Mouse (Mus musculus) layer of hippocampus, adult 9-11 months (tissue): ENCODE measurements around the gene Nt5c2.
"Not testable (repeated sequence)": the region's sequence is repeated elsewhere in the genome, so short reads cannot be mapped to it uniquely, and the experiment has no call there.

Source experiments
- DNase-seq: peaks from one replicate; pipeline ENCODE4 v3.0.0; 2022

Gene Nt5c2

GRCm38 (mm10) chr19:47015965-47016364, 1.0 kb upstream of the Nt5c2 start:
- no peak for DNase-seq

- DNase-seq = no peak
These were observed 443 bp upstream of the Nt5c2 start for GRCm38 (mm10) chr19:47015396-47015795.

- no peak for DNase-seq
These were observed 850 bp downstream of the Nt5c2 start for GRCm38 (mm10) chr19:47014159-47014446.

GRCm38 (mm10) chr19:47013340-47014158, 1.4 kb downstream of the Nt5c2 start:
- DNase-seq = no peak

DNA sequence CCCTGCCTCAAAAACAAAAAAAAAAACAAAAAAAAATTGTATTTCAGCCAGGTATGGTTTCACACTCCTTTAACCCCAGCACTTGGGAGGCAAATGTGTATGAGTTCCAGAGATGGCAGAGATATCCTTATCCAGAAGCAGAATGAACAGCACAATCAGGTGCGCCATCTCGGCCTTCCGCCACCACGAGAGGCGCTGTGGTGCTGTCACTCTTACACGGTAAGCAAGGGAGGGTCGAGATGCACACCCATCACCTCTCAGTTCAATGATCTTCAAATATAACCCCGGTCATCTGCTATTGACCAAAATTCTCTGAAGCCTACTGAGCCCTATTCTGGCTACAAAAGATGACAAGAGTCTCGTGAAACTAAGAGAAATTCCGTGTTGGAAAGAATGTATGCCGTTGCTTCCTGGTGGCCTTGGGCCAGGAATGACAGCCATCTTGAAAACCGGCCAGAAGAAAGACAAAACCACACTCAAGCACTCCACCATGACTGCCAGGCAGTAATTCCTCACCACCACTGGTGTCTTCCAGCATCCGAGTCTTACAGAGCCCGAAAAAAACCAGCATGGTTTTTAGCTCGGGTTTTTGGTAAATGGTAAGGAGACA, 2.3 kb downstream of the Nt5c2 start:
- no peak for DNase-seq

DNA sequence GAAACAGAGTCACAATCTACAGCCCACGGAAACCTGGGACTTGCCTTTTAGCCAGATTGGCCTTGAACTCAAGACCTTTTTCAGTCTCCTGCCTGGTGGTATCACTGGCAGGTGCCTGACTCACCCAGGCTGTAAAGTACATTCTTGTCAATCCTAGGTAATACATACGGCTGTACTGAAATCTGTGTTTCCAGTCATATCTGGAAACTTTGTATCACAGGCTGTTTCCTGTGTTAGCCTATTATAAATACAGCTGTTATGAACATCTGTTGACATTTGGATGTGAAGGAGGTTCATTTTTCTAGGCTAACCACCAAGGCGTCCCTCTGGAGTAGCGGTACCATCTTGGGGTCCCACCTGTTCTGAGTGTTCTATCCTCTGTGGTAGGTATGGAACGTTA, 5.0 kb downstream of the Nt5c2 start:
- no peak for DNase-seq

DNA sequence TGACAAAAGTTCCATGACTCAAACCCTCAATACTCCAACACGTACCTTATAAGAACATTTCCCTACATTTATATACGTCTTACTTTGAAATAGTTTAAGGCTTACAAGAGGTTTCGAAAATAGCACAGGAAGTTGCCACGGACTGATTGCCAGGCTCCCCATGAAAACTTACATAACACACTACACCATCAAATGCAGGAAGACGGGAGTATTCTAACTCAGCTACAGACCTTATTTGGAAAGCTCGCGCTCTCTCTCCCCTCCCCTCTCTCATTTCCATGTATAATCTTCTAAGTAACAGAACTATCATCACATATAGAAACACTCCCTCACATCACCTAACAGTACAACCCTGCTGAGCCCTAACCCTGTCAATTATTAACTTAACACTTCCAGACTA, 5.5 kb downstream of the Nt5c2 start:
- no peak for DNase-seq

DNA sequence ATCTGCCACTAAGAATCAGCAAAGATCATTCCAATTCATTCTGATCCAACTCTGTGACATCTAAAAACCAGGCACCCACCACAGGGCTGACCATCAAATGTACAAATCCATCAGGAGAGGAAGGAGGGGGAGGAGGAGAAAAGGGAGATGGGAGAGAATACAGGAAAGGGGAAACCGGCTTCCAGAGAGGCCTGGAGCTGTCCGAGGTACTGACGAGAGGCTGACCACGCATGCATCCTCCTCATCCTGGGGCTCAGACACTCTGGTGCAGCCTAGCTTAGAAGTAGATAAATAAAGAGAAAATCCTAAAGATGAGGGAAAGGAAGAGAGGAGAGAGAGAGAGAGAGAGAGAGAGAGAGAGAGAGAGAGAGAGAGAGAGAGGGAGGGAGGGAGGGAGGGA, 8.6 kb downstream of the Nt5c2 start:
- DNase-seq = no peak

GRCm38 (mm10) chr19:47005873-47006272, 9.1 kb downstream of the Nt5c2 start:
- DNase-seq = no peak

- DNase-seq = no peak
These were observed 11.0 kb downstream of the Nt5c2 start for GRCm38 (mm10) chr19:47003742-47004511.

DNA sequence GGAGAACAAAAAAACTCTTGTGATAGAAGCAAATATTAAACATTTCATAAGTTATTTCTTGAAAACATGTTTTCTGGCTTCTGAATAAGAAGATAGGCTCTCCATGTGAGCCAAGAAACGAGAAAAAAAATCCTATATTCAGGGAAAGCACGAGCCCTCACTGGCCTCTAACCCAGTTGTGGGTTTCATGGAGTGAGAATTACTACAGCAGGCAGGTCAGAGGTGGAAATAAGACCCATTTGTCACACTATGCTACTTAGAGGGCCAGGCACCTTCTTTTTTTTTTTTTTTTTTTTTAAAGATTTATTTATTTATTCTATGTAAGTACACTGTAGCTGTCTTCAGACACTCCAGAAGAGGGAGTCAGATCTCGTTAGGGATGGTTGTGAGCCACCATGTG, 14.6 kb downstream of the Nt5c2 start:
- not testable (repeated sequence) for DNase-seq

- DNase-seq = no peak
These were observed 15.2 kb downstream of the Nt5c2 start for GRCm38 (mm10) chr19:46999753-47000152.

DNA sequence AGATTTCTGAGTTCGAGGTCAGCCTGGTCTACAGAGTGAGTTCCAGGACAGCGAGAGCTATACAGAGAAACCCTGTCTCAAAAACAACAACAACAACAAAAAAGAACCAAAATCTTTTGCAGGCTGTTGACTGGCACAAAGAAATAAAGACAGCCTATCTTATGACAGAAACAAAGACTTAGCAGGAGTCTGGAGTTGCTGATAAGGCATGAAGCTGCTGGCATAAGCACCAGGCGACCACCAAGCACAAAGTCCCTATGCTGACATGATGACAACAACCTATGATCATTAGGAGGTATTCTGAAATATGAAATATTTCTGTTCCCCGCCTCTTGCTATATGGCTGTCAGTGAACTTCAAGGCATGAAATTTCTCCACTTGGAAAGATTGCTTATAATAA, 16.0 kb downstream of the Nt5c2 start:
- DNase-seq = no peak

GRCm38 (mm10) chr19:46998168-46998870, 16.6 kb downstream of the Nt5c2 start:
- peak; percentile 49 for DNase-seq

DNA sequence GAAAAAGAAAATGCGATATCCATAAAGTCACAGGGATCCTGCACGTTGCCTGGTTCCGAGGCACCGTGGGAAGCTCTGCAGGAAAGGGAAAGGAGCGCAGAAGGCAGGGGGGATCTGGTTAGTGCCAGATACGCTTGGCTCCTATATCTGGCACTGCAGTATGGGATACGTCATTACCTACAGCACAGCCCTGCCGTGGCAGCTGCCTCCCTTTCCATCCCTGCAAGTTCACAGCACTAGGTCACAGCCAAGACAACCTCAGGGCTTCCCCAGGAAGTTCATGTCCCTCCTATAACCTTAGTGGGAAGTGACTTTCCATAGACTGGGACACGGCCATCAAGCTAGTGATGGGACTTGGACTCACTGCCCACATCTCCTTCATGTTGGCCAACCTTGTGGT, 18.9 kb downstream of the Nt5c2 start:
- DNase-seq = no peak

GRCm38 (mm10) chr19:46992329-46992728, 22.6 kb downstream of the Nt5c2 start:
- not testable (repeated sequence) for DNase-seq

DNA sequence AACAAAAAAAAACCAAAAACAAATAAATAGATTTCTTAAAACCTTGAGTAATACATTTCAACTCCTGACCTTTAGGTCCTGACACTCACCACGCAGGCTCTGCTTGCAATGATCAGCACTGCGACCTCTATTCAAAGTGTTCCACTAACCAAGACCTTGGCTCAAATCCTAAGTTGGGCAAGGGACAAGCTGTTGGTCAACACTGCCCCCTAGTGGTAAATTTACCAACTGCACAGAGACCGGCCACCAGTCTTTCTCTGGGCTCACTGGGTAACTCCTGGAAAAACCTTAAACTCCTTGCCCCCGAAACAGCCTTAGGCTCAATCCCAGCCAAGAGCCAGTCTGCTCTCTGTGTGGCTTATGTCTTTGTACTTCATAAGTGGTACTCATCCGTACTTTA, 23.8 kb downstream of the Nt5c2 start:
- DNase-seq = peak; percentile 44

DNA sequence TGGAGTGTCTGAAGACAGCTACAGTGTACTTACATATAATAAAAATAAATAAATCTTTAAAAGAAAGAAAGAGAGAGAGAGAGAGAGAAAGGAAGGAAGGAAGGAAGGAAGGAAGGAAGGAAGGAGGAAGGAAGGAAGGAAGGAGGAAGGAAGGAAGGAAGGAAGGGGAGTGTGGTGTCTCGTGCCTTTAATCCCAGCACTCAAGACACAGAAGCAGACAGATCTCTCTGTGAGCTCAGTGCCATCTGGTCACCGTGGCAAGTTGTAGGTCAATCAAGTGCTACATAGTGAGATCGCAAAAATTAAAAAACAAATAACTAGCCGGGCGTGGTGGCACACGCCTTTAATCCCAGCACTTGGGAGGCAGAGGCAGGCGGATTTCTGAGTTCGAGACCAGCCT, 24.3 kb downstream of the Nt5c2 start:
- not testable (repeated sequence) for DNase-seq

DNA sequence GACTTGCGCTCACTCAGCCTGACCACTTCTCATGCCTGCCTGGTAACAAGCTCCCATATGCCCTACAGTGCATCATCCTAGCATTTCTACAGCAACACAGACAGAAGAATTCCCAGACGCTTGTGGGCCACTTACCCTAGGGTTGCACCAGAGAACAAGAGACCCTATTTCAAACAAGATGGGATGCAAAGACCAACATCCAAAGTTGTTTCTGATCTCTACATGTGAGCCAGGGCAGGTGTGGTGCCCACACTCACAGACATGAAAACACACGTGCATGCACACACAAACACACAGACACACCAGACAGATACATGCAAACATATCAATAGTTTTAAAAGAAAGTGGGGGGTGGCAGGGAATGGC, 24.8 kb downstream of the Nt5c2 start:
- no peak for DNase-seq

GRCm38 (mm10) chr19:46989479-46990152, 25.3 kb downstream of the Nt5c2 start:
- DNase-seq = no peak

GRCm38 (mm10) chr19:46988231-46989087, 26.5 kb downstream of the Nt5c2 start:
- DNase-seq = no peak

- no peak for DNase-seq
These were observed 27.3 kb downstream of the Nt5c2 start for GRCm38 (mm10) chr19:46987646-46988045.
